Mouse (Mus musculus) frontal cortex, postnatal 10 days (tissue): ENCODE measurements around the gene Bri3bp.
"Not testable (repeated sequence)": the region's sequence is repeated elsewhere in the genome, so short reads cannot be mapped to it uniquely, and the experiment has no call there.

Source experiments
- DNase-seq, 2 experiments: peaks; one replicate each; pipeline ENCODE4 v3.0.0; 2022; ENCODE audit warnings: low spot score in 2 of 2, mixed read lengths in 1 of 2

Bri3bp gene

GRCm38 (mm10) chr5:125483712-125484611, 42.6 kb downstream of the Bri3bp start:
- DNase-seq = no peak

GRCm38 (mm10) chr5:125485031-125485778, 43.8 kb downstream of the Bri3bp start:
- DNase-seq = no peak

GRCm38 (mm10) chr5:125486088-125486487, 44.7 kb downstream of the Bri3bp start:
- DNase-seq = no peak

DNA sequence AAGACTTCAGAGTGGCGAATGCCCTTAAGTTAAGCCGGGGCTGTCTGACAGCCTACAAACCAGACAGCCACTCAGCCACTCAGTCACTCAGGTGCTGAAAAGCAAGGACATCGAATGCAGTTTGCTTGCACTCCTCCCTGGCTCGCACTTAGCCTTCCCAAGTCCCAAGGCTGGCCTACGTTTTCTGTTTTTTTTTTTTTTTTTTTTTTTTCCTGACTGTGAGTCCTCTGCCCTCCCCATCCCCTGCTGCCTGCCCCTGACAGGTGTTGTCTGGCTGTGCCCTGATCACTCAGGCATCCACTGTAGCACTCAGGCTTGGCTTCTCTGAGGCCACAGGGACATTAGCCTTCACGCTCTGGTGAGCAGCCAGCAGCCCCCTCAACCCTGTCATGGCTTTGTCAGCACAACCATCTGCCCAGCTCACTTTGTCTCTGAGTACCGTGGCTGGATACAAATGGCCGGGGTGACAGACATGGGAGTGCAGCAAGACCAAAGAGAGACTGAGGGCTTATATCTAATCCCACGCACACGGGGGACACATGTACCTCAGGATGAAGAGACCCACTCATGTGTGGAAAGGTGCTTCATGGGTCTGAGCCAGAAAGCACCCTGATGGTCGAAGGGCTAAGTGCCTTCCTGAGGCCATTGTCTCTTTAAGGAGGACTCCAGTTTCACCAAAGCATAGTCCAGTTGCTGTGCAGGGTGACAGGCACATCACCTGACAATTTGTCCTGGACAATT, 46.2 kb downstream of the Bri3bp start:
- DNase-seq = no peak

- no peak for DNase-seq
These were observed 46.7 kb downstream of the Bri3bp start for GRCm38 (mm10) chr5:125488116-125488455.

GRCm38 (mm10) chr5:125488953-125489352, 47.6 kb downstream of the Bri3bp start:
- DNase-seq = not testable (repeated sequence)

GRCm38 (mm10) chr5:125491107-125491506, 49.7 kb downstream of the Bri3bp start:
- no peak for DNase-seq

GRCm38 (mm10) chr5:125492379-125493092, 51.2 kb downstream of the Bri3bp start:
- DNase-seq = no peak

DNA sequence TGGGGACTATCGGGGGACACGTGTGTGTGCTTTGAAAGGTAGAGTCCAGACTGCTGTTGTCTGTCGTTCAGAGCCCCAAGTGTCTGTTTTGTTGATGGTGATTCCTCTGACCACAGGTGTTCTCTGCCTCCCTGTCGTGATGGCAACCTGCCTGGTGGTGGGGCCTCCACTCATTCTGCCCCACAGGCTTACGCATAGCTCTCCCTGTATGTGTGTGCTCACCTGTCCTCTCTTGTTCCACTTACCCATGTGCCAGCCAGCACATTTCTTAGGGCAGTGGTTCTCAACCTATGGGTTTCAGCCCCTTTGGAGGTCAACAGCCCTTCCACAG, 51.7 kb downstream of the Bri3bp start:
- no peak for DNase-seq

GRCm38 (mm10) chr5:125495655-125496054, 54.3 kb downstream of the Bri3bp start:
- DNase-seq = no peak

DNA sequence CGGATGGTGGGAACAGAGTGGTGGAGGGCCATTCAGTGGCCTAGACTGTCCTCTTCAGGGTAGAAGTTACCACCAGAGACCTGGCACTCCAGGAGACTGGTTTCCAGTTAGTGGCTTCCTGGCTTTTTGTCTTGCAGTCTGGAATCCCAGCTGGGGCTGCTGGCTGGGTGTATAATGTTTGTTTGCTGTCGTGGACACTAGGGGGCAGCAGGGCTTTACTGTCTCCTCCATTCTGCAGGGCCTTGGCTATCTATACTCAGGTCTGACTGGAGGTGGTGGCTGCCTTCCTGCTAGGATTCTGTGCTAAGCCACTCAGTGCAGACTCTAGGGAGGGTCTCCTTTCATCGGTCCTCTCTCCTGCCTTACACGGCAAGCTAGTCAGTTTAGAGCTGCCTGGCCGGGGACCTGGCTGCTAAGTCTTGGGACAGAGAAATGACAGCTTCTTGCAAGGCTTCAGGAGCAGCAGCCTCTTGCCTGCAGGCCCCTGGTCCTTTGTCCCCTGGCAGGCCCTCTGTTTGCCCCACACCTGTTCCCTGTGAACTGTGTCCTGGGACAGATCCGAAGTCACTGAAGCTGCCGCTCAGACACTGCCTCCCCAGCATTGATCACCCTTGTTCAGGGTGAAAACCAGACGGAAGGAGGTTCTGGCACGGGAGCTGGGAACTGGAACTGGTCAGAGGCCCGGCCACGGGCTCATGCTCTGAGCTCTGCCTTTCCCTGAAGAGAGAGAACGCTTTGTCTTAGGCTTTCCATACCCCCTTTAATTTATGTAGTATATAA, 56.6 kb downstream of the Bri3bp start:
- DNase-seq = peak in 1 of 2 experiments; percentile 69

GRCm38 (mm10) chr5:125501505-125501904, 60.1 kb downstream of the Bri3bp start:
- no peak for DNase-seq

DNA sequence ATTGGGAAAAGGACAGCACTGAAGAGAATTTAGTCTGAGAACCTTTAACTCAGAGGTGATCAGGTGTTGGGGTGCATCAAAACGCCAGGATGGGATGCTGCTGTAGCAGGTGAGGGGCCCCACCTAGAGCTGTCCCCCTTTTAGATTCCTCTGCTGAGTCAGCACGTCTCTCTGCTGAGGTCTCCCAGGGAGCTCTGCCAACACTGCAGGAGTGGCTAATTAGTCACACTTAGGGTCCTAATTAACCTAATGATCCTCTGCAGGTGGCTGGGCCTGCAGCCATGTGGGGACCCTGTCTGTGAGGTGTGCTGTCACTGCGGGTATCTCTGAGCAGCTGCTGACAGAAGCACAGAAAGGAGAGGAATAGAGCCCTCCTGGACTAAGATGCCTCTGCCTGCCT, 60.8 kb downstream of the Bri3bp start:
- no peak for DNase-seq

DNA sequence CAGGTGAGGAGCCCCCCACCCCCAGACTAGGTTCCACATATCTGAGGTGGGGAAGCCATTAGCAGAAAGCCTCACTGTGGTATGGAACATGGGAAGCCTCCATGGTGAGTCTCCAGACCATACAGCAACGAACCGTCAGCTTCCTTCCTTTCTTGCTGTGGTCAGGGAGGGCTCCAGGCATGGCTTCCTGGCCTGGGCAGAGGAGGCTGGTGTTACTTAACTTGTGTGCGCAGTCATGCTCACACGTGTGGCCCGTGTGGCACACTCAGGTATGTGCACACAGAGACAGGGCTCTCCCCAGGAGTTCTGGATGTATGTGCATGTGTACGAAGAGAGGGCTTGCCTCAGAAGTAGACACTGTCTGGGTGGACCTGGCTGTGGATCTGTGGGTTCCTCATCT, 62.3 kb downstream of the Bri3bp start:
- no peak for DNase-seq

GRCm38 (mm10) chr5:125504692-125505091, 63.3 kb downstream of the Bri3bp start:
- DNase-seq = no peak

GRCm38 (mm10) chr5:125505968-125506367, 64.6 kb downstream of the Bri3bp start:
- DNase-seq = no peak

DNA sequence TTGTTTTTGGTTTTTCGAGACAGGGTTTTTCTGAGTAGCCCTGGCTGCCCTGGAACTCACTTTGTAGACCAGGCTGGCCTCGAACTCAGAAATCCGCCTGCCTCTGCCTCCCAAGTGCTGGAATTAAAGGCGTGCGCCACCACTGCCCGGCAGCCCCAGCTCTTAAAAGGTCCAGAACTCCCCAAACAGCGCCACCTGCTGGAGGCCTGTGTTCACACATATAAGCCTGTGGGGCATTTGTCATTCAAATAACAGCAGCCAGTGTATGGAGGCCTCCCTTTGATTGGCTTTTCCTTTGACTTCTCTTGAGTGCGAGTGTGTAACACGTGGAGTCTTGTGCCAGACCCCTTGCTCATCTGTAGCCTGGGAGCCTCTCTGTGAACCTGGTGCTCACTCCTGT, 66.2 kb downstream of the Bri3bp start:
- DNase-seq = no peak

GRCm38 (mm10) chr5:125508006-125508405, 66.6 kb downstream of the Bri3bp start:
- no peak for DNase-seq

DNA sequence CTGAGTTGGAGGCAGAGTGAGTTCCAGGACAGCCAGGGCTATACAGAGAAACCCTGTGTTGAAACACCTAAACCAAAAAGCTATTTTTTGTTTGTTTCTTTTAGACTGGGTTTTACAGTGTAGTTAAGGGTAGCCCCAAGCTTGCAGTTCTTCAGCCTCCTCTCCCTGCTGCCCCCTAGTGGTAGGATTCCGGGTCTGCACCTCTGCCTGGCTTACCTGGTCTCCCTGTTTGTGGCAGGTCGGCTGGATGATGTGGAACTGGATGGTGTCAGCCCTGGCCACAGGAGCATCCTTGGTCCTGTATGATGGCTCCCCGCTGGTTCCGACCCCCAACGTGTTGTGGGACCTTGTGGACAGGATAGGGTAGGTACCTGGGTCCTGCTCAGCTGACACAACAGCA, 68.2 kb downstream of the Bri3bp start:
- no peak for DNase-seq
